Mouse (Mus musculus) thymus, postnatal 14 days (tissue): ENCODE measurements around the gene Lbx1.

ENCODE experiments used
- DNase-seq: peaks from one replicate; pipeline ENCODE4 v3.0.0; 2021

The Lbx1 gene

GRCm38 (mm10) chr19:45235766-45236362 is at the start of gene Lbx1:
TSS of gene Lbx1 (minus strand) at chr19:45235812.
- no peak for DNase-seq

GRCm38 (mm10) chr19:45283302-45283701 is 47.7 kb upstream of the Lbx1 start:
- peak; percentile 57 for DNase-seq

GRCm38 (mm10) chr19:45276196-45276595 is 40.6 kb upstream of the Lbx1 start:
- no peak for DNase-seq

- no peak for DNase-seq
Measured at GRCm38 (mm10) chr19:45271986-45272385, 36.4 kb upstream of the Lbx1 start.

GRCm38 (mm10) chr19:45262995-45263394 is 27.4 kb upstream of the Lbx1 start:
- DNase-seq: no peak

GRCm38 (mm10) chr19:45257414-45258326 is 22.1 kb upstream of the Lbx1 start:
- DNase-seq: no peak

- DNase-seq: no peak
Measured at GRCm38 (mm10) chr19:45254806-45255205, 19.2 kb upstream of the Lbx1 start.

- DNase-seq: no peak
Measured at GRCm38 (mm10) chr19:45252436-45252835, 16.8 kb upstream of the Lbx1 start.

- no peak for DNase-seq
Measured at GRCm38 (mm10) chr19:45248691-45249090, 13.1 kb upstream of the Lbx1 start.

- peak; percentile 37 for DNase-seq
Measured at GRCm38 (mm10) chr19:45243918-45244700, 8.5 kb upstream of the Lbx1 start.

GRCm38 (mm10) chr19:45243264-45243602 is 7.6 kb upstream of the Lbx1 start:
- DNase-seq: no peak

- no peak for DNase-seq
Measured at GRCm38 (mm10) chr19:45242348-45243263, 7.0 kb upstream of the Lbx1 start.

- DNase-seq: no peak
Measured at GRCm38 (mm10) chr19:45242017-45242347, 6.4 kb upstream of the Lbx1 start.

GRCm38 (mm10) chr19:45240026-45240425 is 4.4 kb upstream of the Lbx1 start:
- no peak for DNase-seq

GRCm38 (mm10) chr19:45239191-45239590 is 3.6 kb upstream of the Lbx1 start:
- no peak for DNase-seq

- no peak for DNase-seq
Measured at GRCm38 (mm10) chr19:45237665-45238209, 2.1 kb upstream of the Lbx1 start.

- no peak for DNase-seq
Measured at GRCm38 (mm10) chr19:45237099-45237498, 1.5 kb upstream of the Lbx1 start.

GRCm38 (mm10) chr19:45236363-45236942 is 841 bp upstream of the Lbx1 start:
- DNase-seq: peak; percentile 23

GRCm38 (mm10) chr19:45235331-45235741 is 276 bp downstream of the Lbx1 start:
- no peak for DNase-seq

GRCm38 (mm10) chr19:45234771-45235231 is 811 bp downstream of the Lbx1 start:
- DNase-seq: peak; percentile 16

- no peak for DNase-seq
Measured at GRCm38 (mm10) chr19:45234191-45234770, 1.3 kb downstream of the Lbx1 start.
